Mouse (Mus musculus) urinary bladder, postnatal 10 days (tissue): ENCODE results near the gene Mboat2.

Experiments used
- DNase-seq: peaks from one replicate; pipeline ENCODE4 v3.0.0; 2022; ENCODE audit warnings: low spot score

Mboat2 gene

GRCm38 (mm10) chr12:25012555-25013540, 182.2 kb downstream of the Mboat2 start:
- no peak for DNase-seq
